Mouse (Mus musculus): Measurements from ENCODE around the gene Zfp524.

GRCm38 (mm10) chr7:5052438-5052837 lies 38.2 kb downstream of the Zfp524 start:
- TF ChIP-seq CTCF (IDR thresholded peaks at IDR 0.05; ENCODE audit: borderline replicate concordance, extremely low read depth, insufficient read depth, insufficient read length) = no peak
- no peak for TF ChIP-seq POLR2A (IDR thresholded peaks at IDR 0.05; ENCODE audit: borderline replicate concordance, extremely low read depth, insufficient read depth, insufficient read length, poor library complexity, severe bottlenecking)

Data from brain, embryonic 14.5 days (tissue).